ENCODE assay signal across 12 mouse cellular contexts in the genomic region with DNA sequence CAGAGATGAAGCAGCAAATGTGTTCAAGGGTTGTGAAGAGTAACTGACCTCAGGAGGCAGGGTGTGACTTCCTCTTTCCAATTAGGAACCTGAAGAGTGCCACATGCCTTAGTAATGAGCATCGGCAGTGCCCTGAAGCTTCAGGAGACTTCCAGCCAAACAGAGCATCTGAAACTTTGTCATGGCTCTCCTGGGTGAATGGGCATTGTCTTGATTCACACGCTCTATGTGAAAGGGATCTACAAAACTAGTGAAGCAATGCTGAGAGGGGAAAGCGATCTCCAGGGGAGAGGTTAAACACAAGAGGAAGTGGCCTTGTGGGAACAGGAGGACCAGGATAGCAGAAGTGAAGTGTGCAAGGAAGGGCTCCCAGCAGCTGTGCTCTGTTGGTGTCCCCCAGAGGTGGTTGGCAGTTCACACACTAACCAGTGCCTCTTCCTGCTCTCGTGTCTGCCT. TPM values are rescaled to one million over a fixed set of nuclear protein-coding genes. Genes with fewer than 3 reads are reported as not detected.
DNase-seq lines count a peak whose midpoint lies in the region; ATAC-seq and TF ChIP-seq lines count a peak whose summit lies in the region.
"Had no signal": no experiment of that assay in that cellular context is flagged by ENCODE, and none has a peak within 500 bp of the region (broad histone marks: within the 10 kb centered on the region; RNA-seq: fewer than 3 reads in every experiment).

No protein-coding gene starts in this region.

- TF ChIP-seq CTCF in CH12.LX (conservative IDR thresholded peaks at IDR 0.05 in 1 of 2, IDR thresholded peaks at IDR 0.05 in 1 of 2; ENCODE audit: low read depth in 2 of 2, low read length in 2 of 2) = no peak

- peaks cover 7% of the 10 kb centered on the region for H3K79me2 ChIP-seq in CH12.LX (replicated peaks; ENCODE audit: control insufficient read depth, extremely low read depth, insufficient read depth, poor library complexity, severe bottlenecking)

- H3K4me1 ChIP-seq in CH12.LX (ENCODE audit: control insufficient read depth in 1 of 2, insufficient read depth in 2 of 2) = peaks cover 29 to 94% of the 10 kb centered on the region in 2 experiments

- no peaks in the 10 kb centered on the region for H3K9me3 ChIP-seq in CH12.LX (replicated peaks; ENCODE audit: low read length)

- no peak overlapping the region for H3K4me2 ChIP-seq in CH12.LX (ENCODE audit: insufficient read depth, low read depth, poor library complexity, severe bottlenecking)

- TF ChIP-seq EP300 in CH12.LX (IDR thresholded peaks at IDR 0.05; ENCODE audit: low read length) = no peak; the same call in 1 of the 2 replicates

- TF ChIP-seq POLR2A in CH12.LX (IDR thresholded peaks at IDR 0.05; ENCODE audit: low read depth, low read length) = no peak; the same call in 1 of the 2 replicates

- peak overlapping the region; percentile 4; the same call in 1 of the 2 replicates for H3K9ac ChIP-seq in CH12.LX (ENCODE audit: insufficient read depth, low read depth)

- no peak overlapping the region for H3K4me3 ChIP-seq in CH12.LX (replicated peaks in 1 of 3; ENCODE audit: low read depth in 2 of 3, low read length in 2 of 3, poor library complexity in 1 of 3)
- H3K4me3 ChIP-seq: layer of hippocampus, adult 2 months; myocyte had no signal

- TF ChIP-seq RAD21 in CH12.LX (IDR thresholded peaks at IDR 0.05; ENCODE audit: low read depth, low read length) = no peak

- peak; percentile 9 for DNase-seq in kidney, adult 9 months
- DNase-seq in kidney, postnatal 25 days = no peak
- DNase-seq in CH12.LX (ENCODE audit: extremely low read depth) = peak; percentile 70
- DNase-seq in urinary bladder, postnatal 10 days (ENCODE audit: low spot score) = no peak
- DNase-seq in kidney, adult 11 months = no peak
- no peak for DNase-seq in kidney, adult 8-10 months
- DNase-seq: cerebellum, adult 9-10 months; thymus, postnatal 25 days had no signal

- peak overlapping the region; percentile 68 for H3K27ac ChIP-seq in CH12.LX (ENCODE audit: insufficient read depth, low read depth)
- H3K27ac ChIP-seq: layer of hippocampus, adult 2 months had no signal

- dilution Hi-C loops in CH12.LX (cut with MboI; ENCODE audit: extremely low pct_ligation_motif_present, extremely low pct_unique_long_range_greater_than_20kb, low sequenced_read_pairs) = no loop called here

- H3K36me3 ChIP-seq in CH12.LX (replicated peaks in 1 of 2; ENCODE audit: control insufficient read depth in 1 of 2, insufficient read depth in 1 of 2, low read length in 1 of 2) = peaks cover 49 to 75% of the 10 kb centered on the region in 2 experiments

- ATAC-seq in hematopoietic stem cell, adult 5-6 weeks (replicated peaks in 1 of 2; ENCODE audit: insufficient read depth in 1 of 2, low FRiP score in 2 of 2, low TSS enrichment in 1 of 2, low read depth in 1 of 2, poor library complexity in 2 of 2, severe bottlenecking in 2 of 2) = peak; percentile 83 to 84
- ATAC-seq in megakaryocyte progenitor cell, adult 5-6 weeks (replicated peaks; ENCODE audit: poor library complexity) = peak; percentile 85

- in situ Hi-C loops in CH12.LX (cut with MboI; ENCODE audit: low pct_ligation_motif_present, low pct_unique_long_range_greater_than_20kb, low sequenced_read_pairs) = no loop called here

- no peaks in the 10 kb centered on the region for H3K27me3 ChIP-seq in CH12.LX (replicated peaks)

TF ChIP-seq in CH12.LX, 34 proteins besides CTCF, POLR2A, EP300 and RAD21:
- TF ChIP-seq ETS1 (conservative IDR thresholded peaks at IDR 0.05; ENCODE audit: low read depth, low read length) (peak; percentile 33; the same call in 1 of the 2 replicates), POLR2AphosphoS2 (IDR thresholded peaks at IDR 0.05; ENCODE audit: low read depth, low read length) (no peak), NRF1 (IDR thresholded peaks at IDR 0.05; ENCODE audit: low read depth, low read length) (no peak), BHLHE40 (IDR thresholded peaks at IDR 0.05; ENCODE audit: low read depth, low read length) (peak; percentile 31), MAX (IDR thresholded peaks at IDR 0.05; ENCODE audit: low read length) (no peak), MAFK (IDR thresholded peaks at IDR 0.05; ENCODE audit: insufficient replicate concordance, low read length) (no peak), UBTF (IDR thresholded peaks at IDR 0.05; ENCODE audit: low read depth, low read length) (no peak), E2F4 (IDR thresholded peaks at IDR 0.05; ENCODE audit: insufficient replicate concordance, low read depth, low read length) (no peak), ZMIZ1 (IDR thresholded peaks at IDR 0.05; ENCODE audit: low read depth, low read length) (no peak), NELFE (IDR thresholded peaks at IDR 0.05; ENCODE audit: low read depth, low read length) (no peak)

RNA-seq across cellular contexts. Expression of gene Fignl1, which starts 45.5 kb away (rescaled TPM):
- 82.8 and 98.5 TPM in 2 replicates for total RNA-seq in CH12.LX (2012; rRNA removed)
- total RNA-seq in CH12.LX (2014; rRNA removed) = 189 TPM in 2 replicates
- polyA plus RNA-seq in CH12.LX (2012; ENCODE audit: insufficient read length, low read depth) = 98.5 and 101 TPM in 2 replicates
- total RNA-seq in hematopoietic stem cell, adult 5-6 weeks (2017) = 68.5 and 68.9 TPM in 2 replicates
- total RNA-seq in megakaryocyte progenitor cell, adult 5-6 weeks (2015) = 60.0 and 75.1 TPM in 2 replicates
- 82.4 and 96.9 TPM in 2 replicates for total RNA-seq in megakaryocyte progenitor cell, adult 5-6 weeks (2017)

Comparison
In these comparisons a context has a peak if more than half of its experiments do, and no peak if none do; other contexts are left out.
1. DNase-seq: peak in kidney, adult 9 months (single experiment) and CH12.LX (single experiment); none in kidney, postnatal 25 days (0 of 2), urinary bladder, postnatal 10 days (single experiment), kidney, adult 11 months (single experiment) and kidney, adult 8-10 months (0 of 2).